Mouse (Mus musculus): ENCODE measurements at regions not wholly inside any gene's neighbourhood (a gene's known extent, or its start where the extent isn't known, plus 50 kb on each side); places are given as distances from the start of the nearest gene placed in this dataset.

DNA sequence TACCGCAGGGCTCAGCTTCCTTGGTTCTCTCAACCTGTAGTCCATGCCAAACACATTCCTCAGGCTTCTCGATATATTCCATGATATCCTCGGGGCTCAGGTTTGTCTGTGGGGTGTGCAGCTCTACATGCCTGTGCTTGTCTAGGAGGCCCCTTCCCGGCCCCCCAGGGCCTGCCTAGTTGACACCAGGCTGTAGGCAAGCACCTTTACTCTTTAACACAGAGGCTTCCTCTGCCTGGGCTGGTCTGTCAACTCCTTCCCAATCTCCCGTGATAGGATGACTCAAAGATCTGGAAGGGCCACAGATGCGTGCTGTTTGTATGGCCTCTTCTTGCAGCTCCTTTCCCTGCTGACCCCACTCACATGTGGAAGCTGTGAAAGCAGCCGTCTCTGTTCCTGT is 150.4 kb upstream of the Adam6b start:
- Histone ChIP-seq H3K27ac (no peak overlapping the region), H3K4me2 (replicated peaks) (no peak overlapping the region), H3K27me3 (no peaks in the 10 kb centered on the region), H3K36me3 (no peaks in the 10 kb centered on the region), H3K9me3 (no peaks in the 10 kb centered on the region), H3K9ac (replicated peaks) (no peak overlapping the region), H3K4me3 (replicated peaks) (no peak overlapping the region), H3K4me1 (replicated peaks) (no peaks in the 10 kb centered on the region)
- ATAC-seq, result no peak
- 61% methylated on average over 7 of the region's 7 CpGs for WGBS

- no peaks in the 10 kb centered on the region for H3K4me1 ChIP-seq (replicated peaks)
- H3K9ac ChIP-seq (replicated peaks), result no peak overlapping the region
- no peaks in the 10 kb centered on the region for H3K36me3 ChIP-seq
- no peaks in the 10 kb centered on the region for H3K27me3 ChIP-seq
- no peak for ATAC-seq
- H3K4me3 ChIP-seq (replicated peaks), result no peak overlapping the region
- WGBS, result 70% methylated on average over 3 of the region's 3 CpGs
- no peak overlapping the region for H3K4me2 ChIP-seq (replicated peaks)
- H3K27ac ChIP-seq, result no peak overlapping the region
- no peaks in the 10 kb centered on the region for H3K9me3 ChIP-seq
Observed at GRCm38 (mm10) chr12:113341046-113341445, 148.3 kb upstream of the Adam6b start.

DNA sequence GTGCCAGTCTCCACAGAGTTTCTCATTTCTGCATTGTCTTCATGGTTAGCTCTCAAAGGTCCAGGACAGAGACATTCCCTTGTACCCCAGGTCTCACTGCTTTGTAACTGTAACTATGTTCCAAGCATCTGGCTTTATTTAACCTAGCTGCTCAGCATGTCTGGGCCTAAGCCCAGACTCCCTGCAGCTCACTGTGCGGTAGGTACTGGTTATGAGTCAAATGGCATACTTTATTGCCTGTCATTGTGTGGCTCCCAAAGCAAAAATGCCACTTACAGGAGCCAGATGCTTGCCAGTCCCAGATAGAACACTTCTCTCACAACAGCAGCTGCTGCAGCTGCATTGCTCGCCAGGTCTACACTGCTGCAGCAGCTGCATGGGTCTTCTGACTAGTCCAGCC is 134.2 kb upstream of the Adam6b start:
- H3K9ac ChIP-seq (replicated peaks), result no peak overlapping the region
- H3K27me3 ChIP-seq, result no peaks in the 10 kb centered on the region
- ATAC-seq, result no peak
- no peak overlapping the region for H3K27ac ChIP-seq
- H3K4me1 ChIP-seq (replicated peaks), result no peaks in the 10 kb centered on the region
- H3K4me3 ChIP-seq (replicated peaks), result no peak overlapping the region
- 74% methylated on average over 2 of the region's 2 CpGs for WGBS
- no peak overlapping the region for H3K4me2 ChIP-seq (replicated peaks)
- no peaks in the 10 kb centered on the region for H3K36me3 ChIP-seq
- 0 out of 2 replicates have a peak, but pooled peaks cover 6% of the 10 kb centered on the region for H3K9me3 ChIP-seq

DNA sequence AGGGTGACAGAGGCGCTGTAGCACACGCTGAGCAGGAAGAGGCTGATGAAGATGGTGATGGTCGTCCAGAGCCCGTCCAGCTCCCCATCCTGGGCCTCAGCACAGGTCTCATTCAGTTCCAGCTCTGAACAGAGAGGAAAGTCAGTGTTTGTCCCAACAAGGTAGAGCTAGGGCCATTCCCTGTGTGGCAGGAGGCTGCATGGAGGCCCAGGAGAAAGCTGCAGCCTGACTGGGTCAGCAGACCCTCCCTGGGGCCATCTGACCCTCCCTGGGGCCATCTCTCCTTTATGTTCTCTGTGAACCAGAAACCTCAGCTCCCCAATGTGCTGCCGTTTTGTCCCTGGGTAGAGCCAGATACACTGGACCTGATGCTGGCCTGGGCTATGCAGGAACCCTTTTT is 131.2 kb upstream of the Adam6b start:
- no peak overlapping the region for H3K9ac ChIP-seq (replicated peaks)
- H3K9me3 ChIP-seq, result 0 out of 2 replicates have a peak, but pooled peaks cover 6% of the 10 kb centered on the region
- no peak overlapping the region for H3K4me2 ChIP-seq (replicated peaks)
- H3K27ac ChIP-seq, result no peak overlapping the region
- whole genome bisulfite sequencing, result 80% methylated on average over 5 of the region's 5 CpGs
- no peak for ATAC-seq
- H3K36me3 ChIP-seq, result no peaks in the 10 kb centered on the region
- no peaks in the 10 kb centered on the region for H3K27me3 ChIP-seq
- H3K4me1 ChIP-seq (replicated peaks), result no peaks in the 10 kb centered on the region
- H3K4me3 ChIP-seq (replicated peaks), result no peak overlapping the region

GRCm38 (mm10) chr12:113360032-113360431 is 129.3 kb upstream of the Adam6b start:
- Histone ChIP-seq H3K27ac (no peak overlapping the region), H3K4me3 (replicated peaks) (no peak overlapping the region), H3K4me2 (replicated peaks) (no peak overlapping the region), H3K9me3 (0 out of 2 replicates have a peak, but pooled peaks cover 6% of the 10 kb centered on the region), H3K9ac (replicated peaks) (no peak overlapping the region), H3K36me3 (no peaks in the 10 kb centered on the region), H3K4me1 (replicated peaks) (no peaks in the 10 kb centered on the region), H3K27me3 (no peaks in the 10 kb centered on the region)
- WGBS, result 87% methylated on average over 7 of the region's 7 CpGs
- no peak for ATAC-seq

GRCm38 (mm10) chr12:113362409-113363038 is 126.8 kb upstream of the Adam6b start:
- Histone ChIP-seq H3K9ac (replicated peaks) (no peak overlapping the region), H3K4me3 (replicated peaks) (no peak overlapping the region), H3K27me3 (no peaks in the 10 kb centered on the region), H3K36me3 (no peaks in the 10 kb centered on the region), H3K27ac (no peak overlapping the region), H3K4me1 (replicated peaks) (no peaks in the 10 kb centered on the region), H3K9me3 (0 out of 2 replicates have a peak, but pooled peaks cover 2% of the 10 kb centered on the region), H3K4me2 (replicated peaks) (no peak overlapping the region)
- ATAC-seq, result no peak
- 77% methylated on average over 2 of the region's 2 CpGs for WGBS

DNA sequence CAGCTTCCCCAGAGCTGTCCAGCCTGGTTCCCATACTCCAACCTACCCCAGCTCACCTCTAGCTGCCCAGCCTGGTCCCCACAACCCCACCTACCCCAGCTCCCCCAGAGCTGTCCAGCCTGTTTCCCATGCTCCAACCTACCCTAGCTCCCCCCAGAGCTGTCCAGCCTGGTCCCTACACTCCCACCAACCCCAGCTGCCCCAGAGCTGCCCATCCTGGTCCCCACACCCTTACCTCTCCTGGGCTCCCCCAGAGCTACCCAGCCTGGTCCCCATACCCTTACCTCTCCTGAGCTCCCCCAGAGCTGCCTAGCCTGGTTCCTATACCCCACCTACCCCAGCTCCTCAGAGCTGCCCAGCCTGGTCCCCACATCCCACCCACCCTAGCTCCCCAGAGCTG is 125.3 kb upstream of the Adam6b start:
- Histone ChIP-seq H3K36me3 (no peaks in the 10 kb centered on the region), H3K27ac (no peak overlapping the region), H3K9me3 (peaks cover 3% of the 10 kb centered on the region; the same call in 1 of the 2 replicates), H3K4me3 (replicated peaks) (no peak overlapping the region), H3K27me3 (no peaks in the 10 kb centered on the region), H3K4me1 (replicated peaks) (no peaks in the 10 kb centered on the region), H3K4me2 (replicated peaks) (no peak overlapping the region), H3K9ac (replicated peaks) (no peak overlapping the region)
- peak; percentile 14; the same call in 1 of the 2 replicates for ATAC-seq

DNA sequence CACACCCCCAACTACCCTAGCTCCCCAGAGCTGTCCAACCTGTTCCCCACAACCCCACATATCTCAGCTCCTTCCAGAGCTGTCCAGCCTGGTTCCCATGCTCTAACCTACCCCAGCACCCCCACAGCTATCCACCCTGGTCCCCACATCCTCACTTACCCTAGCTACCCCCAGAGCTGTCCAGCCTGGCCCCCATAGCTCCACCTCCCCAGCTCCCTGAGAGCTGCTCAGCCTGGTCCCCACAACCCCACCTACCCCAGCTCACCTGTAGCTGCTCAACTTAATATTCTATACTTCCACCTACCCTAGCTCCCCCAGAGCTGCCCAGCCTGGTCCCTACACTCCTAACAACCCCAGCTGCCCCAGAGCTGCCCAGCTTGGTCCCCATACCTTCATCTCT is 124.9 kb upstream of the Adam6b start:
- ATAC-seq, result peak; percentile 53; the same call in 1 of the 2 replicates

DNA sequence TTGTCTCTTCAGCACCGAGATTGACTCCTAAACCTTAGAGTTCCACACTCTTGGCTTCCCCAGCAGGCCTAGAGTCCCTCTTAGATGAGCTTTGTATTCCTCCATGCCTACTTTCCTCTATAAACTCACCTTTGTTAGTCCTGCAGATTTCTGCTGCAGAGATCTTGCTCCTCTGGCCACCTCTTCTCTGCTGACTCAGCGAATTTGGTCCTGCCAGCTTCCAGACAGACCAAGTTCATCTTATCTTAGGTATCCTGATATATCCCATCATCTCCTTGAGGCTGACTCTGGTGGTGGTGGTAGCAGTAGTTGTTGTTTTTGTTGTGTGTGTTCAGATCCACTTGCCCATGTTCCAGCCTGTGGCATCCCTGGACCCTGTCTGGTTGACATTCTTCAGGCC is 123.5 kb upstream of the Adam6b start:
- no peak for ATAC-seq
- no peak overlapping the region for H3K4me2 ChIP-seq (replicated peaks)
- H3K9me3 ChIP-seq, result peaks cover 16% of the 10 kb centered on the region
- WGBS, result 62% methylated on average over 2 of the region's 2 CpGs
- no peak overlapping the region for H3K27ac ChIP-seq
- no peaks in the 10 kb centered on the region for H3K4me1 ChIP-seq (replicated peaks)
- no peak overlapping the region for H3K4me3 ChIP-seq (replicated peaks)
- H3K36me3 ChIP-seq, result no peaks in the 10 kb centered on the region
- H3K27me3 ChIP-seq, result no peaks in the 10 kb centered on the region
- no peak overlapping the region for H3K9ac ChIP-seq (replicated peaks)

More for the DNA sequence above, 124.9 kb upstream of the Adam6b start:
- H3K9me3 ChIP-seq, result peaks cover 6% of the 10 kb centered on the region
- no peaks in the 10 kb centered on the region for H3K4me1 ChIP-seq (replicated peaks)
- H3K36me3 ChIP-seq, result no peaks in the 10 kb centered on the region
- no peak overlapping the region for H3K27ac ChIP-seq
- no peaks in the 10 kb centered on the region for H3K27me3 ChIP-seq
- H3K4me2 ChIP-seq (replicated peaks), result no peak overlapping the region
- no peak overlapping the region for H3K9ac ChIP-seq (replicated peaks)
- no peak overlapping the region for H3K4me3 ChIP-seq (replicated peaks)

- WGBS, result 67% methylated on average over 1 of the region's 1 CpGs
- no peak overlapping the region for H3K9ac ChIP-seq (replicated peaks)
- H3K4me2 ChIP-seq (replicated peaks), result no peak overlapping the region
- no peak for ATAC-seq
- H3K27ac ChIP-seq, result no peak overlapping the region
- no peaks in the 10 kb centered on the region for H3K36me3 ChIP-seq
- no peak overlapping the region for H3K4me3 ChIP-seq (replicated peaks)
- no peaks in the 10 kb centered on the region for H3K27me3 ChIP-seq
- H3K9me3 ChIP-seq, result peaks cover 16% of the 10 kb centered on the region
- no peaks in the 10 kb centered on the region for H3K4me1 ChIP-seq (replicated peaks)
Observed at GRCm38 (mm10) chr12:113366394-113366793, 122.9 kb upstream of the Adam6b start.

- Histone ChIP-seq H3K27ac (no peak overlapping the region), H3K9me3 (peaks cover 7% of the 10 kb centered on the region), H3K4me2 (replicated peaks) (no peak overlapping the region), H3K4me1 (replicated peaks) (no peaks in the 10 kb centered on the region), H3K27me3 (no peaks in the 10 kb centered on the region), H3K36me3 (no peaks in the 10 kb centered on the region), H3K9ac (replicated peaks) (no peak overlapping the region), H3K4me3 (replicated peaks) (no peak overlapping the region)
- no peak for ATAC-seq
Observed at GRCm38 (mm10) chr12:113401578-113402113, 87.7 kb upstream of the Adam6b start.

- Histone ChIP-seq H3K4me1 (replicated peaks) (no peaks in the 10 kb centered on the region), H3K27me3 (no peaks in the 10 kb centered on the region), H3K36me3 (no peaks in the 10 kb centered on the region), H3K9me3 (peaks cover 4% of the 10 kb centered on the region; the same call in 1 of the 2 replicates), H3K4me2 (replicated peaks) (no peak overlapping the region), H3K27ac (no peak overlapping the region), H3K4me3 (replicated peaks) (no peak overlapping the region), H3K9ac (replicated peaks) (no peak overlapping the region)
- no peak for ATAC-seq
- WGBS, result 95% methylated on average over 2 of the region's 2 CpGs
Observed at GRCm38 (mm10) chr12:113402823-113403222, 86.5 kb upstream of the Adam6b start.

DNA sequence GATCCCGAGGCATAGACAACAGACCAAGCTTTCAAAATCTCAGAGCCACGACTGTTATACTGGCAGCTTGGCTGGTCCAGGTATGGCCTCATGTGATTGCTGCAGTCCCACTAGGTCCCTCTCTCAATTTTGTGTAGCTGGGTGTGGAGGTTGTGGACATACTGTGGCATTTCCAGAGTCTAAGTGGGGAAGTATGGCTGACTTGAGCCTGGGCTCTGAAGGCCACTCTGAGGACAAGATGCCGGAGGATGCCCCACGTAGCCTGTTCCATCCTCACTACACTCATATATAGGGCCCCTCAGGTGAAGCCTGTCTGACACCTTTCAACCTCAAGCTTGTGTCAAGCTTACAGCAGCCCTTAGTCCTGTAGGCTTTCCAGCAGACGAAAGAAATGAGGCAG is 78.2 kb upstream of the Adam6b start:
- Histone ChIP-seq H3K4me2 (replicated peaks) (no peak overlapping the region), H3K27ac (no peak overlapping the region), H3K36me3 (no peaks in the 10 kb centered on the region), H3K4me1 (replicated peaks) (no peaks in the 10 kb centered on the region), H3K9ac (replicated peaks) (no peak overlapping the region), H3K27me3 (no peaks in the 10 kb centered on the region), H3K4me3 (replicated peaks) (no peak overlapping the region), H3K9me3 (peaks cover 13% of the 10 kb centered on the region; the same call in 1 of the 2 replicates)
- ATAC-seq, result no peak
- WGBS, result 85% methylated on average over 5 of the region's 5 CpGs
